Mouse (Mus musculus) spleen, postnatal 36 days (tissue): ENCODE data around the gene Cdc37.

ENCODE experiments used
- DNase-seq, 2 experiments: peaks; one replicate each; pipeline ENCODE4 v3.0.0; 2022; ENCODE audit warnings: low spot score in 2 of 2, mixed read lengths in 1 of 2

Cdc37 gene

GRCm38 (mm10) chr9:21135941-21136381 lies 13.8 kb downstream of the Cdc37 start:
- DNase-seq: peak; percentile 50 to 57

- DNase-seq: no peak
These were observed 14.4 kb downstream of the Cdc37 start for GRCm38 (mm10) chr9:21135329-21135890.

- no peak for DNase-seq
These were observed 15.0 kb downstream of the Cdc37 start for GRCm38 (mm10) chr9:21134595-21135328.

- peak; percentile 32 to 43 for DNase-seq
These were observed 16.6 kb downstream of the Cdc37 start for GRCm38 (mm10) chr9:21133064-21133707.

GRCm38 (mm10) chr9:21132102-21132775 lies 17.5 kb downstream of the Cdc37 start:
- DNase-seq: no peak

- peak; percentile 95 to 96 for DNase-seq
These were observed 18.5 kb downstream of the Cdc37 start, which contains the start of gene Tyk2 for GRCm38 (mm10) chr9:21131059-21131956. Tyk2 (minus strand) TSS chr9:21131243.

GRCm38 (mm10) chr9:21126259-21126627 lies 23.5 kb downstream of the Cdc37 start:
- no peak for DNase-seq

GRCm38 (mm10) chr9:21125502-21126258 lies 24.1 kb downstream of the Cdc37 start:
- DNase-seq: no peak

- DNase-seq: no peak
These were observed 24.9 kb downstream of the Cdc37 start for GRCm38 (mm10) chr9:21124837-21125236.

GRCm38 (mm10) chr9:21121483-21121882 lies 28.3 kb downstream of the Cdc37 start:
- DNase-seq: no peak

GRCm38 (mm10) chr9:21117073-21117472 lies 32.7 kb downstream of the Cdc37 start:
- no peak for DNase-seq

GRCm38 (mm10) chr9:21115105-21115504 lies 34.7 kb downstream of the Cdc37 start:
- DNase-seq: no peak

GRCm38 (mm10) chr9:21114190-21114589 lies 35.6 kb downstream of the Cdc37 start:
- no peak for DNase-seq

- no peak for DNase-seq
These were observed 36.0 kb downstream of the Cdc37 start for GRCm38 (mm10) chr9:21113751-21114150.

- DNase-seq: no peak
These were observed 42.1 kb downstream of the Cdc37 start for GRCm38 (mm10) chr9:21107607-21108237.

- DNase-seq: no peak
These were observed 43.8 kb downstream of the Cdc37 start for GRCm38 (mm10) chr9:21105760-21106564.

- DNase-seq: no peak
These were observed 45.0 kb downstream of the Cdc37 start for GRCm38 (mm10) chr9:21104814-21105213.

- no peak for DNase-seq
These were observed 47.7 kb downstream of the Cdc37 start for GRCm38 (mm10) chr9:21102076-21102475.
